Mouse (Mus musculus) layer of hippocampus, adult 2 months (tissue): ENCODE data around the gene Tmem165. TPM values are rescaled to one million over a fixed set of nuclear protein-coding genes. Genes with fewer than 3 reads are reported as not detected.

Source experiments
- DNase-seq, 2 experiments: peaks; one replicate each; pipeline ENCODE4 v3.0.0; 2022; ENCODE audit warnings: low spot score in 2 of 2
- H3K27ac ChIP-seq: fragments of 200-600 bp; 2 replicates; pipeline ENCODE4 v1.8.1; 2022
- H3K4me3 ChIP-seq: fragments of 200-600 bp; 2 replicates; pipeline ENCODE4 v1.8.1; 2022; ENCODE audit warnings: mild to moderate bottlenecking
- CTCF ChIP-seq: fragments of 200-600 bp; conservative IDR thresholded peaks from 2 replicates; pipeline ENCODE4 v1.8.1; 2022; ENCODE audit warnings: antibody characterized with exemption, mild to moderate bottlenecking, moderate library complexity
- total RNA-seq, 2 experiments: library from RNA; stranded (reverse); gene quantifications; 2 replicates each; pipeline ENCODE4 v1.2.3; 2021

The Tmem165 gene
- total RNA-seq, 2 experiments from 2014 or later: 32.9 to 35.2 TPM

GRCm38 (mm10) chr5:76179791-76180190 lies 3.9 kb upstream of the Tmem165 start:
- DNase-seq: no peak

GRCm38 (mm10) chr5:76182326-76182725 lies 1.4 kb upstream of the Tmem165 start:
- H3K4me3 ChIP-seq: no peak overlapping the region
- no peak overlapping the region for H3K27ac ChIP-seq
- TF ChIP-seq CTCF: no peak
- no peak for DNase-seq

More at GRCm38 (mm10) chr5:76179791-76180190, 3.9 kb upstream of the Tmem165 start:
- no peak overlapping the region for H3K4me3 ChIP-seq
- H3K27ac ChIP-seq: no peak overlapping the region
- TF ChIP-seq CTCF: no peak

GRCm38 (mm10) chr5:76183043-76183749 lies 484 bp upstream of the Tmem165 start:
- TF ChIP-seq CTCF: no peak
- Histone ChIP-seq H3K27ac (peak overlapping the region; percentile 87), H3K4me3 (peak overlapping the region; percentile 59)
- DNase-seq: no peak

DNA sequence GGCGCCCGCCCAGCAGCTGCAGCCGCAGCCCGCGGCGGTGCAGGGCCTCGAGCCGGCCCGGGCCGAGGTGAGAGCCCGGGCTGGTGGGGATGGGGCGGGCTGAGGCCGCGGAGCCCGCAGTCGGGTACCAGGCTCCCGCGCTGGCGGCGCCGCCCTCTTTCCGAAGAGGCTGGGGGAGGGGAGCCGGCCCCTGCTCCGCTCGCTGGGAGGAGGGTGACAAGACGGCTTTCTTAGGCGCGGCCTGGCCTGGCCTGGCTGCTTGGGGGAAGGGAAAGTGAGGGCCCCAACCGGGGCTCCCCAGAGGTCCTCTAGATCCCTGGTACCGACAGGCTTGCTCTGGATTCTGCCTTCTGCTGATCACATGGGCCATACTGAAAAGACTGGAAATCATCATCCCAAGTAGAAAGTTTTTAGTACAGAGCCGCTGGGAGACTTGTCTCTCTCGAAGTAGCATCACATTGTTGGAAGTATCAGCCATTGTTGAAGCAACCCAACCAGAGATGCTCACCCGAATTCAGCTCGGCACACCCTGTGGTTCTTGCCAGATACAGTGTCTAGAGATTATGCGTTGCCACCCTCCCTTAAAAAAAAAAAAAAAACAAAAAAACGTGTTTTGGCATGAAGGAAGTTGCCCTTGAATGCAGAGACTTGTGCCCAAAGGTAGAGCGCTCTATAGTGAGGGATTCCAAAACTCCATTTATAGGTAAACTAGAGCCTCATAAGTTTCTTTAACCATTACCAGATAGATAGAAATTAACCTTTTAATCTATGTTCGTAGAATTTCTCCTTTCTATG lies 803 bp downstream of the Tmem165 start:
- peak; percentile 41 to 51 for DNase-seq
- Histone ChIP-seq H3K27ac (peak overlapping the region; percentile 87), H3K4me3 (peak overlapping the region; percentile 59)
- no peak for TF ChIP-seq CTCF

DNA sequence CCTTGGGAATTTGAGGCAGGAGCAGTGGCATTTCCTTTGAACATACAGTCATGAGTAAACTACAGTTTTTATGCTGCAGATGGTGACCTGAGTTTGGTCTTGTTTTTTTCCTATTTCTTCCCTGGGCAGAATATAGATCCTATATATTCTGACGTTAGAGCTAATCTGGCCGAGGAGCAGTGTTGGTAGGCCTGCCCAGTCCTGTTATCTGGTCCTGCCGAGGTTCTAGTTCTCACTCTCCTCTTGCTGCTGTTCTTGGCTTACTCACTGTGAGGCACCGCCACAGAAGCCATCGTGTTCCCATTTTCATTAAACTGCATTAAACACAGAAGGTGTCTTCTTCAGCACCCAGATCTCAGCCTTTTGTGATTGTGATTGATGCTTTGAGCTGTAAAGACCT lies 4.2 kb downstream of the Tmem165 start:
- no peak for TF ChIP-seq CTCF
- no peak overlapping the region for H3K27ac ChIP-seq
- H3K4me3 ChIP-seq: no peak overlapping the region
- no peak for DNase-seq

DNA sequence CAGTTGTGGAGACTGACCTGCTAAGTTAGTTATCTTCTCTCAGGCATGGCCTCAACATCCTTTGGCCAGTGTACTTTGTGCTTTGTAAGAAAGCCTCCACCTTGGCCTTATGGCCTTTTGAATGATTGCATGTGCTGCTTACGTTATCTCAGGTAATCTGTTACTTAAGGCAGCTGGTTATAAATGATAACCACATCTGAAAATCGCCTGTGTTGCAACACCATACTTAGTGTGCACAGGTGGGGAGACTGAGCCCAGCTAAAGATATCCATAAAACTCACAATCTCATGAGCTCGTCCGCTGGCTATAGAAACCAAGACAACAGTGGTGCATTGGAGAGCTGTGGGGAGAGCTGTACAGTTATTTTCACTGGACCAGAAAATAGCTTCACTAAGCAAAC lies 6.9 kb downstream of the Tmem165 start:
- Histone ChIP-seq H3K27ac (no peak overlapping the region), H3K4me3 (no peak overlapping the region)
- DNase-seq: no peak
- TF ChIP-seq CTCF: no peak

GRCm38 (mm10) chr5:76193075-76193474 lies 9.4 kb downstream of the Tmem165 start:
- TF ChIP-seq CTCF: no peak
- Histone ChIP-seq H3K4me3 (no peak overlapping the region), H3K27ac (no peak overlapping the region)
- no peak for DNase-seq

- TF ChIP-seq CTCF: no peak
These were observed 10.8 kb downstream of the Tmem165 start for GRCm38 (mm10) chr5:76194377-76194945.

DNA sequence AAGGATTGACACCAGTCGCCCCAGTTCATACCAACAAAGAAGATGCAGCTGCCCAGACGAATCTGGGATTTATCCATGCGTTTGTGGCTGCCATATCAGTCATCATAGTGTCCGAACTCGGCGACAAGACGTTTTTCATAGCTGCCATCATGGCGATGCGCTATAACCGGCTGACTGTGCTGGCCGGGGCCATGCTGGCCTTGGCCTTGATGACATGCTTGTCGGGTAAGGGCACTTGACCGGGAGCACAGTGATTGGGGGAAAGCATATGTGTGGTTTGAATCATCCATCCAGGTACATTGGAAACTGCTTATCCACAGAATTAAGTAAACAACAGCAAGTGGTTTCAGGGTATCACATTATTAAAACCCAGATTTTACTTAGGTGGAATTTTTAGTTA lies 15.7 kb downstream of the Tmem165 start:
- TF ChIP-seq CTCF: no peak
- DNase-seq: no peak
- Histone ChIP-seq H3K27ac (no peak overlapping the region), H3K4me3 (no peak overlapping the region)

More at GRCm38 (mm10) chr5:76194377-76194945, 10.8 kb downstream of the Tmem165 start:
- H3K4me3 ChIP-seq: no peak overlapping the region
- no peak for DNase-seq
- H3K27ac ChIP-seq: no peak overlapping the region

DNA sequence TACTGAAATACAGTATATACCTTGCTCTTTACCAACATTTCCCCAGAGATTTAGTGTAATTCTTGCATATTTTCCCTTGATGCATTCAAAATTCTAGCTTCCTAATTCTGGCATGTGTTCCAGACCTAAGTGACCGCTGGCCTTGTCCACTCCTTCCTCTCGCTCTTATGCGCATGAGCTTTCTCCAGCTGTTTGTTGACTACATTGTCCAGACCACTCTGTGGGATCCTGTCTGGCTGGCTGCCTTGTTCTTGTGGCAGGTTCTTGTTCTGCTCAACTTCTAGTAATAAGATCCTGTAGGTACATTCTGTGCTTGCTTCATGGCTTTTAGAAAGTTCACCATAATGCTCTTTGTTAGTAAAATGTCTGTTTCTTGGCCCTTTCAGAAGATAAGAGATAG lies 19.5 kb downstream of the Tmem165 start:
- Histone ChIP-seq H3K27ac (no peak overlapping the region), H3K4me3 (no peak overlapping the region)
- no peak for TF ChIP-seq CTCF
- no peak for DNase-seq

GRCm38 (mm10) chr5:76205886-76206285 lies 22.2 kb downstream of the Tmem165 start:
- no peak for TF ChIP-seq CTCF
- no peak overlapping the region for H3K4me3 ChIP-seq
- DNase-seq: no peak

DNA sequence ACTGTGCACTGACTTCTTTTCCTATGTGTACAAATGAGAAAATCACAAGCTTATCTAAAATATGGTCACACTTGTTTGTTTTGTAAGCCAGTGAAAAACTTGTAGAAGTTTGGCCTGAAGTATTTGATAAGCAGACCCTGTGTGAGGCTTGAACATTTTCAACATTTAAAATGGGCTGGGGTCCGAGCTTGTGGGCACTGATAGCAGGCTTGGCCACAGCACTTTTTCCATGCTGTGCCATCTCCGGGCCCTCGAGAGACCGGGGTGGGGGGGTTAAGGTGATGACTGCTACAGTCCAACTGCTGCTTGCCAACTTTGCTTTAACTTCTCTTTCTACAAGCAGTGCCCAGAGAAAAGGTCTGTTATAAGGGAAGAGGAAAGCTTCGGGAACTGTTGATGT lies 24.4 kb downstream of the Tmem165 start:
- Histone ChIP-seq H3K27ac (no peak overlapping the region), H3K4me3 (no peak overlapping the region)
- no peak for DNase-seq
- TF ChIP-seq CTCF: no peak

More at GRCm38 (mm10) chr5:76205886-76206285, 22.2 kb downstream of the Tmem165 start:
- H3K27ac ChIP-seq: no peak overlapping the region

- no peak overlapping the region for H3K4me3 ChIP-seq
- DNase-seq: no peak
- no peak for TF ChIP-seq CTCF
- H3K27ac ChIP-seq: no peak overlapping the region
These were observed 33.0 kb downstream of the Tmem165 start for GRCm38 (mm10) chr5:76216691-76217090.
